Mouse (Mus musculus): ENCODE data around the gene Gcnt2. TPM values are rescaled to one million over a fixed set of nuclear protein-coding genes. Genes with fewer than 3 reads are reported as not detected.

Gcnt2 gene
- polyA plus RNA-seq, 1 experiment from 2014 or later: 5.7 TPM

DNA sequence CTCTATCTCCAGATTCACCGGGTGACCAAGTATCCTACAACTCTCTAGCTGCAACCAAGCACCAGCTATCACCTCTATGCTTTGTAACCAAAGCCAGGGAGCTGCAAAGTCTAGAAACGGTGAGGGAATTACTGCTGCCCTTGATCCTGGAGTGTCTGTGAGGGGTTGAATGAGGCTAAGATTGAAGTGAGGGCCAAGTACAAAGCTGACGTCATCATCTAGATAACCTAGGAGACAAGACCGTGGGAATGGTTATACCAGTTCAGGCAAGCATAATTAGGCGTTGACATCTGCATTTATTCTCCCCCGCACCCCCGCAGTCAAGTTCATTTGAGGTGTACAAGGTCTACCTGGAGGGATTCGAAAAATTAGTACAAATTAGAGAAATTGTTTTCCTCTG is 2.8 kb upstream of the Gcnt2 start:
- Histone ChIP-seq H3K27me3 (ENCODE audit: control insufficient read depth, insufficient read depth, low read length) (no peaks in the 10 kb centered on the region), H3K4me2 (replicated peaks; ENCODE audit: low read depth) (no peak overlapping the region), H3K4me3 (ENCODE audit: low read depth, low read length) (no peak overlapping the region), H3K27ac (replicated peaks) (no peak overlapping the region), H3K9me3 (ENCODE audit: control insufficient read depth, low read length) (no peaks in the 10 kb centered on the region), H3K36me3 (ENCODE audit: control insufficient read depth, insufficient read depth, low read length) (no peaks in the 10 kb centered on the region), H3K9ac (ENCODE audit: low read length) (no peak overlapping the region), H3K4me1 (replicated peaks; ENCODE audit: control insufficient read depth, insufficient read depth) (peaks cover 3% of the 10 kb centered on the region; the same call in 1 of the 2 replicates)
- WGBS: 78% methylated on average over 8 of the region's 8 CpGs
- ATAC-seq (ENCODE audit: low FRiP score, low TSS enrichment) (no peak), DNase-seq (ENCODE audit: low spot score) (no peak)
- TF ChIP-seq EP300 (optimal IDR thresholded peaks at IDR 0.05) (no peak), CTCF (IDR thresholded peaks at IDR 0.05; ENCODE audit: low read depth) (no peak)

DNA sequence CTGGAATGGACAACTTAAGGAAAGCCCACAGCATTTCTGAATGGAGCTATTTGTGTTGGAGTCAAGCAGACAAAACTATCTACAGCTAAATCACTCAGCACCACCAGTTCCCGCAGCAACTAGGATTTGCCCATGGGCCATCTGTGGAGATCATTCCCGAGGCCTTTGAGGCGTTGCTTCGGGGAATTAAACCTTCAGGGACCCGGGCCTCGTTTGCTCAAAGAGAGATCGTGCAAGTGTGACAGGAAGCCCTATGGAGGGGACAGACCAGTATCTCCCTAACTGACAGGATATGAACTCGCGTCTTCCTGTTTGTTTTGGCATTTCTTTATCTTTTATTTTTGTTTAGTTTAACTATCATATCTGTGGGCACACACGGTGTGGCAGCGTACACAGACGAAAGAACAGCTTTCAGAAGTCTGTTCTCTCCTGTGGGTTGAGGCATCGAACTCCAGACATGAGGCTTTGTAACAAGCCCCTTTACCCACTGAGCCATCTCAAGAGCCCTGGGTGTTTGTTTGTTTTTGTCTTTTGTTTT is 2.2 kb upstream of the Gcnt2 start:
- Histone ChIP-seq H3K4me1 (replicated peaks; ENCODE audit: control insufficient read depth, insufficient read depth) (peaks cover 3% of the 10 kb centered on the region; the same call in 1 of the 2 replicates), H3K9ac (ENCODE audit: low read length) (no peak overlapping the region), H3K36me3 (ENCODE audit: control insufficient read depth, insufficient read depth, low read length) (no peaks in the 10 kb centered on the region), H3K27ac (replicated peaks) (no peak overlapping the region), H3K27me3 (ENCODE audit: control insufficient read depth, insufficient read depth, low read length) (no peaks in the 10 kb centered on the region), H3K4me3 (ENCODE audit: low read depth, low read length) (no peak overlapping the region), H3K4me2 (replicated peaks; ENCODE audit: low read depth) (no peak overlapping the region), H3K9me3 (ENCODE audit: control insufficient read depth, low read length) (no peaks in the 10 kb centered on the region)
- WGBS: 64% methylated on average over 13 of the region's 13 CpGs
- TF ChIP-seq CTCF (IDR thresholded peaks at IDR 0.05; ENCODE audit: low read depth) (no peak), EP300 (optimal IDR thresholded peaks at IDR 0.05) (no peak)
- no peak for ATAC-seq (ENCODE audit: low FRiP score, low TSS enrichment)
- no peak for DNase-seq (ENCODE audit: low spot score)

DNA sequence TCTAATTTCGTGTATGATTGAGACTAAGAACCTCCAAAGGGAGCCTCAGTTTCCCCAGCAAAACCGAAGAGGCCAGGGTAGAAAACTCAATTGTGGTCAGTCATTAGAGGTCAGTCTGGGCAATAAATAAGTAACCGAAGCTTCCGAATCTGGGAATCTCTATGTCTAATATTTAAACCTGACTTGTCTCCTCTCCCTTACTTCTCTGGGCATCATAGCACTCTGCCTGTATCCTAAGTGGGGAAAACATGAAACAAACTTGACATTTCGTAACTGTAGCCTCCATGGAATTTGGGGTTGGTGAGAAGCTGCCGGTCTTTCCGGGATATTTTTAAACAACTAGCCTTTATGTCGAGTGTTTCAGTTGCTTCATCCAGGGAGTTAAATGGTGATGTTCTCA is 329 bp upstream of the Gcnt2 start:
- ATAC-seq (ENCODE audit: low FRiP score, low TSS enrichment): no peak
- no peaks in the 10 kb centered on the region for H3K36me3 ChIP-seq (ENCODE audit: control insufficient read depth, insufficient read depth, low read length)
- no peak overlapping the region for H3K9ac ChIP-seq (ENCODE audit: low read length)
- TF ChIP-seq EP300 (optimal IDR thresholded peaks at IDR 0.05) (no peak), CTCF (IDR thresholded peaks at IDR 0.05; ENCODE audit: low read depth) (no peak)
- H3K4me2 ChIP-seq (replicated peaks; ENCODE audit: low read depth): peak overlapping the region; percentile 58
- WGBS: 53% methylated on average over 8 of the region's 8 CpGs
- no peaks in the 10 kb centered on the region for H3K9me3 ChIP-seq (ENCODE audit: control insufficient read depth, low read length)
- H3K4me3 ChIP-seq (ENCODE audit: low read depth, low read length): no peak overlapping the region
- H3K27ac ChIP-seq (replicated peaks): peak overlapping the region; percentile 86
- no peak for DNase-seq (ENCODE audit: low spot score)
- H3K4me1 ChIP-seq (replicated peaks; ENCODE audit: control insufficient read depth, insufficient read depth): peaks cover under 1% of the 10 kb centered on the region; the same call in 1 of the 2 replicates
- no peaks in the 10 kb centered on the region for H3K27me3 ChIP-seq (ENCODE audit: control insufficient read depth, insufficient read depth, low read length)

DNA sequence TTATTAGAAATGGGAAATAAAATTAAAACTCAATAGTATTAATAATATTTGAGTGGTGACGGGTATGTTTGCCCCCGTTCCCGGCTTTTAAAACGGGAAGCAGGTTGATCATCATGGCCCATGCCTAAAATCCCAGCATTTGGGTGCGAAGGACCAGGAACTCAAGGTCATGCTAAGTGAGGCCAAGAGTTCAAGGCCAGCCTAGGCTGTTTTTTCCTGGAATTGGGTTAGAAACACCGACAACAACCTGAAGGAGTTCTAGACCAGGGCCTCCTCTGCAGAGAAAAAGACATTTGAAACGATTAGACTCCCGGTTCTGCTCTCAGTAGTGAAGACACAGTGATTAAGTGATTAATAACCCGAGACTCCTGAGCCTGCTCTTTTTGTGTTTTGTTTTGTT is 3.5 kb downstream of the Gcnt2 start:
- ATAC-seq (ENCODE audit: low FRiP score, low TSS enrichment) (no peak), DNase-seq (ENCODE audit: low spot score) (no peak)
- TF ChIP-seq EP300 (optimal IDR thresholded peaks at IDR 0.05) (no peak), CTCF (IDR thresholded peaks at IDR 0.05; ENCODE audit: low read depth) (no peak)
- H3K27me3 ChIP-seq (ENCODE audit: control insufficient read depth, insufficient read depth, low read length): no peaks in the 10 kb centered on the region
- no peaks in the 10 kb centered on the region for H3K36me3 ChIP-seq (ENCODE audit: control insufficient read depth, insufficient read depth, low read length)
- no peaks in the 10 kb centered on the region; the same call in 1 of the 2 replicates for H3K4me1 ChIP-seq (replicated peaks; ENCODE audit: control insufficient read depth, insufficient read depth)
- WGBS: 87% methylated on average over 9 of the region's 9 CpGs
- H3K4me2 ChIP-seq (replicated peaks; ENCODE audit: low read depth): no peak overlapping the region
- no peaks in the 10 kb centered on the region for H3K9me3 ChIP-seq (ENCODE audit: control insufficient read depth, low read length)
- H3K9ac ChIP-seq (ENCODE audit: low read length): no peak overlapping the region
- no peak overlapping the region for H3K4me3 ChIP-seq (ENCODE audit: low read depth, low read length)
- H3K27ac ChIP-seq (replicated peaks): no peak overlapping the region

DNA sequence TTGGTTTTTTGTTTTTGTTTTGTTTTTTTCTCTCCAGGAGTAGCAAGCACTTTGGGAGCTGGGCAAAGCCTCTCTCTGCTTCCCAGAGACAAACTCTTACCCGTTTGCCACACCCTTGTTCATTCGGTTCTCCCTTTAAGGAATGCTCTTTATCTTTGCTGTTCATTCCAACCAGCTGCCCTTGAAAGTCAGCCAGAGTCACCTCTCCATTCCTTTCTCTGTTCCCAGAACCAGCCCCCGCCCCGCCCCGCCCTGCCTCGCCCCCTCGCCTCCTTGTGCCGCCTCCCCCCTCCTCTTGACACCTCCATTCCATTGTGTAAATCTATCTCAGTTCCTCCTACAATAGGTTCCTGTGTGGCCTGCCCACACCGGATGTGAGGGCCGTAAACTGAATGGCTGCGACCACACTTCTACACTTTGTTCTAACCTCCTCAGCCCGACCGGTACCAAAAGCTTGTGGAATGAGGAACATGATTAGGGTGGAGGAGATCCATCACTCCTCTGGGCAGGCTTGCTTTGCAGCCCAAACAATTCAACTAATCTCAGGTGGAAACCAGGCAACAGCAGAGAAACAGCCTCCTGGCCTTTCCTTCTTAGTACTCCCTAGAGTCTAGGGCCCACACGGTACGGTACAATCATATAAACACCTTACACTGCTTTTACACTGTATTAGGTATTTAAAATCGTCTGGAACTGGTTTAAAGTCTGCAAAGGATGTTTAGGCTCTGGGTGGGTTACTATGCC is 9.5 kb downstream of the Gcnt2 start:
- peak overlapping the region; percentile 78 for H3K27ac ChIP-seq (replicated peaks)

DNA sequence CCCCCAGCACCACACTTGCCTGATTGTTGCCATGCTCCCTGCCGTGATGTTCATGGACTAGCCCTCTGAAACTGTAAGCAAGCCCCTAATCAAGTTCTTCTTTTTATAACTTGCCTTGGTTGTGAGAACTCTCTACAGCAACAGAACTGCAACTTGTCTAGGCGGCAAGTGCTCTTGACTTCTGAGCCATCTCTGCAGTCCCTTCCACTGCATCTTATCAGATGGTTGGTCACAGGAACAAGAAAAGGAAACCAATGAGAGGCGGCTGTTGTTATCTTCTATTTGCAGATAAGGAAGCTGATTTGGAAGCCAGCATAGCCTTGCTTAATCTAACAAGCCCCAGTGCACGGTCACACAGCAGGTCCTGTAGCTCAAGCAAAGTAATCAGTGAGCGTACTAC is 14.5 kb downstream of the Gcnt2 start:
- no peak for TF ChIP-seq EP300 (optimal IDR thresholded peaks at IDR 0.05)
- TF ChIP-seq CTCF (IDR thresholded peaks at IDR 0.05; ENCODE audit: low read depth): no peak
- no peak overlapping the region for H3K4me3 ChIP-seq (ENCODE audit: low read depth, low read length)
- WGBS: 63% methylated on average over 5 of the region's 5 CpGs
- no peak overlapping the region for H3K9ac ChIP-seq (ENCODE audit: low read length)
- H3K4me1 ChIP-seq (replicated peaks; ENCODE audit: control insufficient read depth, insufficient read depth): no peaks in the 10 kb centered on the region
- H3K27me3 ChIP-seq (ENCODE audit: control insufficient read depth, insufficient read depth, low read length): no peaks in the 10 kb centered on the region
- DNase-seq (ENCODE audit: low spot score) (no peak), ATAC-seq (ENCODE audit: low FRiP score, low TSS enrichment) (no peak)
- no peaks in the 10 kb centered on the region for H3K36me3 ChIP-seq (ENCODE audit: control insufficient read depth, insufficient read depth, low read length)
- no peaks in the 10 kb centered on the region for H3K9me3 ChIP-seq (ENCODE audit: control insufficient read depth, low read length)
- H3K4me2 ChIP-seq (replicated peaks; ENCODE audit: low read depth): no peak overlapping the region
- no peak overlapping the region for H3K27ac ChIP-seq (replicated peaks)

More for the DNA sequence above, 9.5 kb downstream of the Gcnt2 start:
- Histone ChIP-seq H3K9me3 (ENCODE audit: control insufficient read depth, low read length) (no peaks in the 10 kb centered on the region), H3K9ac (ENCODE audit: low read length) (no peak overlapping the region), H3K27me3 (ENCODE audit: control insufficient read depth, insufficient read depth, low read length) (no peaks in the 10 kb centered on the region), H3K36me3 (ENCODE audit: control insufficient read depth, insufficient read depth, low read length) (no peaks in the 10 kb centered on the region), H3K4me1 (replicated peaks; ENCODE audit: control insufficient read depth, insufficient read depth) (no peaks in the 10 kb centered on the region), H3K4me2 (replicated peaks; ENCODE audit: low read depth) (peak overlapping the region; percentile 39), H3K4me3 (ENCODE audit: low read depth, low read length) (no peak overlapping the region)
- ATAC-seq (ENCODE audit: low FRiP score, low TSS enrichment) (peak; percentile 90), DNase-seq (ENCODE audit: low spot score) (peak; percentile 77)
- WGBS: 17% methylated on average over 16 of the region's 16 CpGs
- TF ChIP-seq EP300 (optimal IDR thresholded peaks at IDR 0.05) (no peak), CTCF (IDR thresholded peaks at IDR 0.05; ENCODE audit: low read depth) (no peak)

Data from stomach, postnatal 0 days (tissue).